Mouse (Mus musculus) Muller cell, postnatal 12 days (primary cell): Measurements from ENCODE around the gene Senp2.
A peak's percentile ranks its signal among the peaks of the same experiment; 100 is the strongest.

Experiments used
- DNase-seq: peaks from one replicate; pipeline ENCODE4 v3.0.0-alpha.2; 2015; ENCODE audit errors: inconsistent ontology term

The Senp2 gene

GRCm38 (mm10) chr16:22022122-22022521 lies 12.8 kb downstream of the Senp2 start:
- no peak for DNase-seq

DNA sequence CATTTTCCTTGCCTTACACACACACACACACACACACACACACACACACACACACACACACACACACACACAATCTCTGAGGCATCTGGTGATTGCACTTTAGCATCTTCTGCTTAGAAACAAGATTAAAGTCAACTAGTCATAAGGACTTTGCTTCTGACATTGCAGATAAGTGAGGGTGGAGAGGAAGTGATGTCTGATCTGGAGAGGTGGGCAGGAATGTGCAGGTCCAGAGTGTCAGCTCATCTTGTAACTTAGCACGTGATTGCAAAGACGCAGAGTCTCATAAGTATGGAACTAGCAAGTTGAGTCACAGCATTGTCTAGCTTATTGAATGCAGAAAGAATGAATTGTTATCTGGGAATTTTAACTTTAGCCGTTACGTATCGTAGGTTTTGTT lies 18.2 kb downstream of the Senp2 start:
- no peak for DNase-seq

GRCm38 (mm10) chr16:22038554-22038953 lies 29.3 kb downstream of the Senp2 start:
- DNase-seq = no peak

DNA sequence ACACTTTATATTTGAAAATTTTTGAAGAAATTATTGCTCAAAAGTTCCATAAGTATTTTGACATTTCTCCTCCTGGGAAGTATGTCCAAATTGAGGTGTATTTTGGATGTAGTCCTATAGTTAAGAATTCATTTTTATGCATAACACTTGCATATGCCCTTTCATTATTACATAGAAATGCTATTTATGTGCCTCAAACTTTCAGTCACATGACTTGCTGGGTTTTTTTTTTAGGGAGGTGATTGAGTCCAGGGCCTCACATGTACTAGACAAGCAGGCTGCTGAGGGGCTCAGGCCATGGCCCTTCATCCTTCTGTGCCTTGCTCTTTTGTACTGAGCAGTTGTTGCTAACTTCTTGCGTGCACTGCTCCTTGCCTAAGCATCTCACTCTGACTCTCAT lies 30.7 kb downstream of the Senp2 start:
- no peak for DNase-seq

GRCm38 (mm10) chr16:22043830-22044229 lies 34.5 kb downstream of the Senp2 start:
- DNase-seq = no peak

DNA sequence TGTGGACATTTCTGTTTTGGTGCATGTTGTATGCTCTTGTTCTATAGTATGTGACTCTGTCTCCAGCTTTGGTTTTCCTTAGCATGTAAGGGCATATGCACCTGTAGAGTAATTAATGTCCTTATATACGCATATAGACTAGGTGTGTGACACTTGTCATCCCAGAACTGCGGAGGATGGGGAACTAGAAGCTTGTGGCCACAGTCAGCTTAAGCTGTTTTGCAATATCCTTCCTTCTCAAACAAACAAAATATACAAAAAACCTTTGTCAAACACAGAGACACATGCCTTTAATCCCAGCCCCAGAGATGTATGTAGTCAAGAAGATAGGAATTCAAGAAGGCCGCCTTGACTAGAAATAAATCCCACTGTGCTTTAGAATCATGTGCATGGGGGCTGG lies 36.6 kb downstream of the Senp2 start:
- DNase-seq = no peak

- no peak for DNase-seq
These were observed 37.6 kb downstream of the Senp2 start for GRCm38 (mm10) chr16:22046739-22047366.

- DNase-seq = no peak
These were observed 44.1 kb downstream of the Senp2 start for GRCm38 (mm10) chr16:22053411-22053810.

- no peak for DNase-seq
These were observed 48.2 kb downstream of the Senp2 start for GRCm38 (mm10) chr16:22057498-22057897.

DNA sequence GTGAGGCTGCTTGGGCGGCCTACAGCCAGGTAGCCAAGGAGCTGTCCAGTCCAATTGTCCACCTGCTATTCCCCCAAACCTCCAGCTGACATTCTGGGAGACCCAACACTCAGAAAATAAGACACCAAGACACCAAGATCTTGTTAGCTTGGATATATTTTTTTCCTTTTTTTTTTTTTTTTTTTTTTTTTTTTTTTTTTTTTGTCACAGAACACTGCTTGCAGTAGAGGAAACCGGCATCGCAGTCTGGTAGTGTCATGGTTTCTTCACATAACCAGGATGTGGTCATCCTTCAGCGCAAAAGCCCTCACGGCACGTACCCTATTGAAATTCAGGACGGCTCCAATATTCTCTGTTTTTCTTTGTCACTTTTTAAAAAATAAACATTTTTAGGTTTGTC lies 49.6 kb downstream of the Senp2 start:
- DNase-seq = no peak

DNA sequence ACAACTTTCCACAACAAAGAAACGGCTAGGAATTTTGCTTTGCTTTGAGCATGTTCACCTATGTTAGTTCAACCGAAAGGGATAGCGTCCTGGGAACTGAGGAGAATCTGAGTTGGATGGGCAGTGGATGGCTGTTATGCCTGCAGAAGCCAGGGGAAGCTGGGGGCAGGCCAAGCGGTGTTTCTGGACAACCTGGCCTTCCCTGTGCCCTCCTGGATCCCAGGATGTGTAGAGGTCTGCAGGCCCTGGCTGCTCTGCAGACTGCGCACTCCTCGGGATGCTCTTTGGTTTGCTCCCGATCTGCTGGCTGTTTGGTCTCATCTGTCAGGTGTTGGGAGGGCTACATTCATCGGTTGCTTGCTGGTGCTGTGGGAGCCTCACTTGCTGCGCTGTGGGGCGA lies 51.1 kb downstream of the Senp2 start:
- DNase-seq = no peak

DNA sequence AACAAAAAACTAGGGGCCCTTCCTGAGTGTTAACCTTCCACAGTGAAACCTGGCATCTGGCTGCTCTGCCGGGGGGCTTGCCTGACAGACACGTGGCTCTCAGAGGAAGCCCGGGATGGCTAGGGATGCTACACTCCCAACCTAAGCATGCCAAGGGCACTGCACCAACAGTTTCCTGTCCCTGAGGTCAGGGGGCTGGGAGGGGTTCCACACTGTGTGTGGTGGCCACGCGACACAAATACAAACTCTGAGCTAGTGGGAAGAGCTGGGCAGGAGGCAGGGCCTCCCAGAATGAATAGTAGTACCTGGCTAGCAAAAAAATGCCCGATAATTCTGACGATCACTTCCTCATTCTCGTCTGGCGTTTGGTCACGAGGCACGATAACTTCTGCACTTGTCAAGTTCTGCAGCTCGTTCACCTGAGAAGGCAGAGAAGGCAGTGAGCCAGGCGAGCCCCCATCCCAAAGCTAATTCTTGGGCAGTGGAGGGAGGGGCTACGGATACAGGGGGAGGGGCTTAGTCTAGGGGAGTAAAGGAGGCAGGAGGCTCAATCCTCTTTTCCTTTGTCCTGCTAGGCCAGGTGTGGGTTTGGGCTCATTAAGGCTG lies 52.4 kb downstream of the Senp2 start:
- DNase-seq = no peak

DNA sequence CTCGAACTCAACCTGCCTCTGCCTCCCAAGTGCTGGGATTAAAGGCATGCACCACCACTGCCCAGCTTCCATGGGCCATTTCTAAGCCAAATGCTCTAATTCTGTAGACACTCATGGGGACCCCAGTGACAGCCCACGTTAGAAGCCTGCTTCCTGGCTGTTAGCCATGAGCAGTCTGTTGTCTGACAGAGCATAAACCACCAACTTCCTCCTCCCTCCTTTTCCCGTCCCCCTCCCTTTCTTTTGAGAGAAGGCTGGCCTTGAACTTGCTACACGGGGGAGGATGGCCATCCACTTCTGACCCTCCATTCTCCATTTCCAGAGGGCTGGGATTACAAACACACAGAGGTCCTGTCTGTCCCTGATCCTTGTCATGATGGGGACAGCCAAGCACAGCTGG lies 53.0 kb downstream of the Senp2 start:
- no peak for DNase-seq

- no peak for DNase-seq
These were observed 56.3 kb downstream of the Senp2 start for GRCm38 (mm10) chr16:22065536-22065935.

DNA sequence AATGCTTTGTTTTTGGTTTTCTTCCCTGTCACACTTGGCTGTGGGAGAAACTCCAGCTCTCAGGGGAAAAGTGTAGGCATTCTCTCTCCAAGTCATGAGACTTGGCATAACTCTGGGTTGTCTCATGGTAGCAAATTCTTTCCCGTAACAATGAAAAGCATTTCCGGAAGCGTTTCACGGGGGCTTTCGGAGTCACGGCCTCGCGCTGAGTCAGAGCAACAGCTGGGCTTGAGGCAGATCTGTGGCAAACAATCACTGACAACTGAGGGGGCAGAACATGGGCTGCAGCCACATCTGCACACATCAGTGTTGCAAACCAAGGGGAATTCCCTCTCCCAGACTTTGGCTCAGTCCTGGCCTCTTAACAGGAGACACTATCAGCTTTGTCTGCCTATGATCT lies 58.1 kb downstream of the Senp2 start:
- DNase-seq = peak; percentile 70

DNA sequence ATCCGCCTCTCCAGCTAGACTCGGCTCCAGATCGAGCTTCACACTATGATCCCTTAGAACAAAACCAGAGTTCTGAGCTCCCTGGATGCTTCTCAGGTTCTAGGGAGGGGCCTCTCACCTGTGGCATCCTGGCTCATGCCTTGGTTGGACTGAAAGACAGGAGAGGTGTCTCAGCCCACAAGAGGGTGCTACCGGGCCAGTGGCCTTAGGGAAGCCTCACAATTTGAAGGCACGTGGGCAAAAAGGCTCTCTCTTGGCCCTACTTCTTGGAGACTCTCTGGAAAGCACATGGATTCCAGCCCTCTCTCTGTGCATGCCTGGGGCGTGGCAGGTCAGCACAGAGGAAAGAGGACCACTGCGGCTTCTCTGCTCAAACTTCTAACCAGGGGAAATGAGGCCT lies 62.1 kb downstream of the Senp2 start:
- DNase-seq = no peak

DNA sequence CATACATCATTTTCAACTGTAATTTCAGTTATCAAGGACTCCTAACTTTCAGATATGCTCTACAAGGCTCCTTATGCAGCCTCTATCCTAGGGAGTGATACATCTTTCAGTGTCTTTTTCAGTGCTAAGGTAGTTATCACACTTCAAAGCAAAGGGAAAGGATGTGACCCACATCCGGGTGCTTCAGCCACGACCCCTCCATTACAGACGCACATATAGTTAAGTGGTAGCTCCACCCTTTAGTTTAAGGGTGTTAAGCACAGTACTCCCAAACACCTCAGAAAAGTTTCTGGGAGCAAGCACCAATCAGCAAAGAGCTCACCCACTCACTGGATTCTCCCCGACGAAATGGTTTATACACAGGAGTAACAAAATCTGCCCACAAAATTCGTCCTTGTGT lies 65.8 kb downstream of the Senp2 start:
- no peak for DNase-seq

DNA sequence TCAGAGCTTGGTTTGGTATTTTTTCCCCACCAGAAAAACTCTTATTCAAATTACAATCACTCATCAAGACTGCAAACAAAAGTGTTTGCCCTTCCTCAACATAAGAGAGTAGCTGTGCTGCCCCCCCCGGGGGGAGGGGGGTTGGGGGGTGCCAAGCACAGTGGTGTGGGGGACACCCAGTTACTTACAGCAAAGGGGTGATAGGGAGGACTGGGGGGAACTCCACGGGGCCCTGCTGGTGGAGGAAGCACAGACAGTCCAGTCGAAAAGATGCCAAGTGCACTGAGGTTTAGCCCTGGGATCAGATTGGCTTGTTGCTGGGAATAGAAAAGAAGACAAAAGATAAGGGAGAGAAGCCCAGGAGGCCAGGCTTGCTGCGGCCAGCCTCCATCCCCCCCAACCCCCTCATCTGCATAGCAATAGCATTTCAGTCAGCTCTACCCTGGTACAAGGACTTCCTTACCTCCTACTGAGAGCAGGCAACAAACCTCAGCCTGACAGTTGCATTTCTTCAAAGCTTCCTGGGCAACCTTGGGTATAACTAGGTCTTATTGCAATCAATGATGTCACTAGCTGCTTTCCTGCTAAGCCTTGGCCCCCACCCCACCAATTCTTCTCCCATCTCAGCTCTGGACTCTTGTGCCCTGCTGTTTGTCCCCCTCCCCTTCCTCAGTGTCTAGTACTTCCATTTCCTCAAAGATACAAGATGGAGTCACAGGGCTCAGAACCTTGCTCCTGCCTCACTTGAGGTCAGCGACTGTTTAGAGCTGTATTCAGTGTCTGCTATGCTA lies 66.7 kb downstream of the Senp2 start:
- DNase-seq = no peak

DNA sequence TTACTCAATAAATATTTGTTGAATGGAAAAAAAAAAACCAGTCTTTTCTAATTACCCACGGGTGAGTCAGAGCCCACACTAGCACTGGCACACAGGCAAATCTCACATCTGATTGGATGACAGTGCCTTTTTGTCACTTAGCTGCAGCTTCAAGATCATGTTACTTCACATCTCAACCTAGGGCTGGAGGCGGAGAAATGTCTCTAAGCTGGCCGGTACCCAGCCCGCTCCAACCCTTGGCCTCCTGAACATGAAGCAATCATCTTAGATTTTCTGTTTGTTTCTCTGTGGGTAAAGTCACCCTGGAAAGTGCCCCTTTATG lies 67.3 kb downstream of the Senp2 start:
- peak; percentile 89 for DNase-seq

GRCm38 (mm10) chr16:22080125-22080710 lies 70.9 kb downstream of the Senp2 start:
- DNase-seq = no peak

DNA sequence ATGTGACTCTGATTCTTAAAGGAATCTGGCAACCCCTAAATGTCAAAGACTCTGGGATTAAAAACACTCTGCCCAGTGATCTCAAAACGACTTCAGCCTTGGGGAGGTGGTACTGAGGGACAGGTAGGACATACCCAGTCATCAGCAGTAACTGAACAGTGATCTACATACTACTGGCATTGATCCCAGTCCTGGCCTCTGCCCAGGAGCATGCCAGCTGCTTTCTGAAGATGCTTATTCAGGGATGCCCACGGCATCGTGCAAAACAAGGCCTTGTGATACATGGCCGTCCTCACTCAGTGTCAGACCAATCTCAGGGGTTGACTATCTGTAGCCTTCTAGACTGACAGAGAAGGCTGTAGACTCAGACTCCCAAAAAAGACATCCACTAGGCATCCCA lies 76.1 kb downstream of the Senp2 start:
- DNase-seq = no peak

- DNase-seq = no peak
These were observed 82.0 kb downstream of the Senp2 start for GRCm38 (mm10) chr16:22091255-22091783.

- no peak for DNase-seq
These were observed 86.5 kb downstream of the Senp2 start for GRCm38 (mm10) chr16:22095751-22096150.
